Comparison of ENCODE assay signal across 14 mouse cellular contexts in genomic region chr1:3900354-3900753, GRCm38 (mm10).
DNase-seq lines count a peak whose midpoint lies in the region; ATAC-seq and TF ChIP-seq lines count a peak whose summit lies in the region.
"Had no signal": no experiment of that assay in that cellular context is flagged by ENCODE, and none has a peak within 500 bp of the region (broad histone marks: within the 10 kb centered on the region; RNA-seq: fewer than 3 reads in every experiment).

No protein-coding gene starts in this region.

- no peaks in the 10 kb centered on the region for H3K36me3 ChIP-seq in forebrain, postnatal 0 days (ENCODE audit: insufficient read depth)
- no peaks in the 10 kb centered on the region for H3K36me3 ChIP-seq in forebrain, embryonic 11.5 days (ENCODE audit: control insufficient read depth, insufficient read depth, low read length)
- H3K36me3 ChIP-seq: limb, embryonic 13.5 days had no signal

- ATAC-seq in forebrain, postnatal 0 days = peak; percentile 81
- no peak for ATAC-seq in forebrain, embryonic 11.5 days (replicated peaks; ENCODE audit: low FRiP score)
- ATAC-seq: inflammation-experienced regulatory T-cells, adult 6 months had no signal

- H3K4me3 ChIP-seq in forebrain, postnatal 0 days (ENCODE audit: low read depth, low read length) = no peak overlapping the region
- H3K4me3 ChIP-seq in forebrain, embryonic 11.5 days (ENCODE audit: low read depth, low read length) = no peak overlapping the region
- H3K4me3 ChIP-seq: limb, embryonic 13.5 days had no signal

- H3K4me1 ChIP-seq in forebrain, postnatal 0 days (ENCODE audit: insufficient read depth) = no peaks in the 10 kb centered on the region
- H3K4me1 ChIP-seq in forebrain, embryonic 11.5 days (replicated peaks; ENCODE audit: control insufficient read depth, insufficient read depth, low read length) = no peaks in the 10 kb centered on the region
- H3K4me1 ChIP-seq: limb, embryonic 13.5 days had no signal

- H3K4me2 ChIP-seq in forebrain, postnatal 0 days (ENCODE audit: low read depth) = no peak overlapping the region
- no peak overlapping the region for H3K4me2 ChIP-seq in forebrain, embryonic 11.5 days (ENCODE audit: low read depth, low read length, severe bottlenecking)
- H3K4me2 ChIP-seq: limb, embryonic 13.5 days had no signal

- no peak for TF ChIP-seq CTCF in forebrain, postnatal 0 days (IDR thresholded peaks at IDR 0.05; ENCODE audit: low read depth)

- no peak overlapping the region for H3K9ac ChIP-seq in forebrain, postnatal 0 days
- no peak overlapping the region for H3K9ac ChIP-seq in forebrain, embryonic 11.5 days (ENCODE audit: low read length)
- H3K9ac ChIP-seq: limb, embryonic 13.5 days had no signal

- no peak overlapping the region for H3K27ac ChIP-seq in forebrain, postnatal 0 days (ENCODE audit: low read depth, low read length)
- H3K27ac ChIP-seq in forebrain, embryonic 11.5 days (ENCODE audit: low read depth, low read length) = no peak overlapping the region
- H3K27ac ChIP-seq: limb, embryonic 13.5 days had no signal

- 44% methylated on average over 2 of the region's 2 CpGs for WGBS in forebrain, postnatal 0 days
- WGBS in forebrain, embryonic 11.5 days = 74% methylated on average over 2 of the region's 2 CpGs

- no peaks in the 10 kb centered on the region for H3K9me3 ChIP-seq in forebrain, postnatal 0 days (ENCODE audit: low read length)
- no peaks in the 10 kb centered on the region for H3K9me3 ChIP-seq in forebrain, embryonic 11.5 days (ENCODE audit: control insufficient read depth, low read length)
- H3K9me3 ChIP-seq: limb, embryonic 13.5 days had no signal

- DNase-seq in forebrain, postnatal 0 days = peak; percentile 76
- no peak for DNase-seq in forebrain, embryonic 11.5 days (ENCODE audit: low spot score)
- DNase-seq in layer of hippocampus, adult 11-12 months (ENCODE audit: low spot score) = peak; percentile 6
- no peak for DNase-seq in layer of hippocampus, postnatal 10 days (ENCODE audit: low spot score in 2 of 2)
- peak; percentile 27 to 35 for DNase-seq in right cerebral cortex, postnatal 10 days (ENCODE audit: low spot score in 2 of 2)
- DNase-seq in right cerebral cortex, postnatal 14 days = no peak
- peak; percentile 74 for DNase-seq in telencephalon, adult 2 months (ENCODE audit: low read depth, low spot score)
- DNase-seq in retina, postnatal 1 day = no peak
- DNase-seq: cerebellum, adult 9-10 months; kidney, postnatal 4 days; midbrain, embryonic 14.5 days; spleen, adult 18-20 months had no signal

- no peaks in the 10 kb centered on the region for H3K27me3 ChIP-seq in forebrain, postnatal 0 days (ENCODE audit: insufficient read depth, low read length)
- H3K27me3 ChIP-seq in forebrain, embryonic 11.5 days (ENCODE audit: control insufficient read depth, insufficient read depth, low read length) = no peaks in the 10 kb centered on the region
- H3K27me3 ChIP-seq: limb, embryonic 13.5 days had no signal

Comparison
In these comparisons a context has a peak if more than half of its experiments do, and no peak if none do; other contexts are left out.
1. DNase-seq: peak in forebrain, postnatal 0 days (single experiment), layer of hippocampus, adult 11-12 months (single experiment), right cerebral cortex, postnatal 10 days (2 of 2) and telencephalon, adult 2 months (single experiment); none in forebrain, embryonic 11.5 days (single experiment), layer of hippocampus, postnatal 10 days (0 of 2), right cerebral cortex, postnatal 14 days (single experiment) and retina, postnatal 1 day (single experiment).